Mouse (Mus musculus) brain, embryonic 14.5 days (tissue): ENCODE measurements around the gene Pycr1.

Experiments
- CTCF ChIP-seq: fragments of 200-500 bp; IDR thresholded peaks from 2 replicates; pipeline ENCODE4 v1.5.1; 2012; ENCODE audit warnings: inconsistent platforms, mild to moderate bottlenecking, moderate library complexity, borderline replicate concordance; ENCODE audit not compliant: insufficient read depth, insufficient read length; ENCODE audit errors: extremely low read depth
- POLR2A ChIP-seq: fragments of 200-500 bp; IDR thresholded peaks from 2 replicates; pipeline ENCODE4 v1.6.1; 2012; ENCODE audit warnings: mild to moderate bottlenecking, inconsistent platforms, borderline replicate concordance; ENCODE audit not compliant: poor library complexity, insufficient read depth, insufficient read length, severe bottlenecking; ENCODE audit errors: extremely low read depth

DNA sequence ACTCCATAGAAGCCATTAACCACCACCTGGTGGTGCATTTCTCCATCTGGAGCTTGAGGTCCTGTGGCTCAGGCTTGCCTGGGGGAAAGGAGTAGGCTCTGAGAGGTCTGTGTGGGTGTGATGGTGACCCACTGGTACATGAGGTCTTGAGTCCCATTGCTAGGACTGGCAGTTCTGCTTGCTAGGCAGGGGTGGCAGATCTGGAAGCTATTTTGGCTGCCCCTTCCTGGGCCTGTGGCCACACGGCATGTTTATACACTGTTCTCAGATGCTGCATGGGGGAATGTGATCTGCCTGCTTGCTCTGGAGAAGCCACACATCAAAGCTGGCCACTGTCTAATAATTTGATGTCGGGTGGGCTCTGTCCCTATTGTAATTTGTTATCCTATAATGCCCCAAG is 40.5 kb upstream of the Pycr1 start:
- TF ChIP-seq POLR2A = no peak
- TF ChIP-seq CTCF = no peak
